In genomic region chr2:80268053-80268452, GRCm38 (mm10) we compare ENCODE assay signal across 11 mouse cellular contexts. TPM values are rescaled to one million over a fixed set of nuclear protein-coding genes. Genes with fewer than 3 reads are reported as not detected.
DNase-seq lines count a peak whose midpoint lies in the region; ATAC-seq and TF ChIP-seq lines count a peak whose summit lies in the region.
"Had no signal": no experiment of that assay in that cellular context is flagged by ENCODE, and none has a peak within 500 bp of the region (broad histone marks: within the 10 kb centered on the region; RNA-seq: fewer than 3 reads in every experiment).

No protein-coding gene starts in this region.

- H3K36me3 ChIP-seq in lung, postnatal 0 days (ENCODE audit: insufficient read depth, low read length), result no peaks in the 10 kb centered on the region
- H3K36me3 ChIP-seq: hindbrain, embryonic 15.5 days; liver, embryonic 15.5 days had no signal

- ATAC-seq in frontal cortex, adult (ENCODE audit: low TSS enrichment), result peak; percentile 65
- no peak for ATAC-seq in lung, postnatal 0 days

- H3K4me1 ChIP-seq in lung, postnatal 0 days (ENCODE audit: insufficient read depth, low read depth, low read length), result no peaks in the 10 kb centered on the region
- 0 out of 2 replicates have a peak, but pooled peaks cover 2% of the 10 kb centered on the region for H3K4me1 ChIP-seq in lung, adult 2 months (ENCODE audit: control insufficient read depth, insufficient read depth, low read length)
- H3K4me1 ChIP-seq: hindbrain, embryonic 15.5 days; liver, embryonic 15.5 days had no signal

- TF ChIP-seq POLR2A in lung, adult 2 months (IDR thresholded peaks at IDR 0.05; ENCODE audit: borderline replicate concordance, extremely low read depth, low read depth, low read length), result no peak
- TF ChIP-seq POLR2A in brain, embryonic 14.5 days (IDR thresholded peaks at IDR 0.05; ENCODE audit: borderline replicate concordance, extremely low read depth, insufficient read depth, insufficient read length, poor library complexity, severe bottlenecking), result no peak

- DNase-seq in frontal cortex, postnatal 25 days (ENCODE audit: low spot score in 2 of 2), result no peak
- peak; percentile 84 for DNase-seq in lung, postnatal 0 days (ENCODE audit: low spot score)
- DNase-seq in lung, adult 2 months, result no peak
- DNase-seq in brain, embryonic 14.5 days (ENCODE audit: low read depth), result peak; percentile 77
- DNase-seq in retina, adult 2 months (ENCODE audit: low read depth, low spot score), result peak; percentile 8
- DNase-seq in adrenal gland, postnatal 4 days (ENCODE audit: low spot score in 2 of 2), result no peak
- no peak for DNase-seq in adrenal gland, adult 18-20 months (ENCODE audit: low spot score in 2 of 2)
- DNase-seq: spleen, adult 18-20 months had no signal

- no peak overlapping the region for H3K4me3 ChIP-seq in lung, postnatal 0 days (ENCODE audit: low read depth, low read length)
- H3K4me3 ChIP-seq in lung, adult 2 months (replicated peaks; ENCODE audit: extremely low read depth, low read depth, low read length), result no peak overlapping the region
- H3K4me3 ChIP-seq: hindbrain, embryonic 15.5 days; liver, embryonic 15.5 days had no signal

- H3K9me3 ChIP-seq in lung, postnatal 0 days (ENCODE audit: low read length), result no peaks in the 10 kb centered on the region
- H3K9me3 ChIP-seq: hindbrain, embryonic 15.5 days; liver, embryonic 15.5 days had no signal

- H3K9ac ChIP-seq in lung, postnatal 0 days (replicated peaks; ENCODE audit: low read depth), result no peak overlapping the region
- H3K9ac ChIP-seq: hindbrain, embryonic 15.5 days; liver, embryonic 15.5 days had no signal

- TF ChIP-seq EP300 in lung, postnatal 0 days (IDR thresholded peaks at IDR 0.05), result no peak

- H3K4me2 ChIP-seq in lung, postnatal 0 days (replicated peaks; ENCODE audit: low read depth, low read length), result no peak overlapping the region
- H3K4me2 ChIP-seq: hindbrain, embryonic 15.5 days; liver, embryonic 15.5 days had no signal

- peak; percentile 71 for TF ChIP-seq CTCF in lung, postnatal 0 days (IDR thresholded peaks at IDR 0.05)
- TF ChIP-seq CTCF in lung, adult 2 months (IDR thresholded peaks at IDR 0.05; ENCODE audit: insufficient read depth, low read length), result no peak
- no peak for TF ChIP-seq CTCF in brain, embryonic 14.5 days (IDR thresholded peaks at IDR 0.05; ENCODE audit: borderline replicate concordance, extremely low read depth, insufficient read depth, insufficient read length)

- H3K27ac ChIP-seq in lung, postnatal 0 days (ENCODE audit: low read length), result no peak overlapping the region
- H3K27ac ChIP-seq: hindbrain, embryonic 15.5 days; liver, embryonic 15.5 days had no signal

- no peaks in the 10 kb centered on the region for H3K27me3 ChIP-seq in lung, postnatal 0 days (replicated peaks; ENCODE audit: insufficient read depth, low read length)
- H3K27me3 ChIP-seq: hindbrain, embryonic 15.5 days; liver, embryonic 15.5 days had no signal

- WGBS in lung, postnatal 0 days, result 57% methylated on average over 4 of the region's 4 CpGs
- 58% methylated on average over 4 of the region's 4 CpGs for WGBS in lung, adult 2 months

RNA-seq across cellular contexts. Expression of gene Prdx6b, which starts 24.2 kb away (rescaled TPM):
- 0.05 TPM in 1 of 2 replicates, not detected in the other for polyA plus RNA-seq in lung, postnatal 0 days (2015; fragmentation: Nextera tagmentation; extraction: Ambion mirVana)
- polyA plus RNA-seq in lung, adult 2 months (2012; rRNA removed), result not detected in 2 replicates
- not detected in 2 replicates for polyA plus RNA-seq in brain, embryonic 14.5 days (2012; rRNA removed)
- total RNA-seq in adrenal gland, postnatal 4 days (2021), result not detected
- total RNA-seq in adrenal gland, adult 18-20 months (2021), result not detected
- polyA plus RNA-seq: hindbrain, embryonic 15.5 days; liver, embryonic 15.5 days had no signal

RNA-seq across cellular contexts. Expression of gene Dnajc10, which starts 47.2 kb away (rescaled TPM):
- 43.8 and 47.2 TPM in 2 replicates for polyA plus RNA-seq in lung, postnatal 0 days (2015; fragmentation: Nextera tagmentation; extraction: Ambion mirVana)
- 19.6 and 27.1 TPM in 2 replicates for polyA plus RNA-seq in lung, adult 2 months (2012; rRNA removed)
- 44.9 and 51.5 TPM in 2 replicates for polyA plus RNA-seq in brain, embryonic 14.5 days (2012; rRNA removed)
- 10 to 100 TPM; 68.5 to 74.9 TPM for total RNA-seq in adrenal gland, postnatal 4 days (2021)
- 10 to 100 TPM; 41.1 to 46.5 TPM for total RNA-seq in adrenal gland, adult 18-20 months (2021)

Comparison
In these comparisons a context has a peak if more than half of its experiments do, and no peak if none do; other contexts are left out.
1. DNase-seq: peak in lung, postnatal 0 days (single experiment), brain, embryonic 14.5 days (single experiment) and retina, adult 2 months (single experiment); none in frontal cortex, postnatal 25 days (0 of 2), lung, adult 2 months (single experiment), adrenal gland, postnatal 4 days (0 of 2) and adrenal gland, adult 18-20 months (0 of 2).